Mouse (Mus musculus): ENCODE data around the gene Zc2hc1b. TPM values are rescaled to one million over a fixed set of nuclear protein-coding genes. Genes with fewer than 3 reads are reported as not detected.
A peak's percentile ranks its signal among the peaks of the same experiment; 100 is the strongest.

The Zc2hc1b gene
- polyA plus RNA-seq, 1 experiment from 2014 or later, result not detected

DNA sequence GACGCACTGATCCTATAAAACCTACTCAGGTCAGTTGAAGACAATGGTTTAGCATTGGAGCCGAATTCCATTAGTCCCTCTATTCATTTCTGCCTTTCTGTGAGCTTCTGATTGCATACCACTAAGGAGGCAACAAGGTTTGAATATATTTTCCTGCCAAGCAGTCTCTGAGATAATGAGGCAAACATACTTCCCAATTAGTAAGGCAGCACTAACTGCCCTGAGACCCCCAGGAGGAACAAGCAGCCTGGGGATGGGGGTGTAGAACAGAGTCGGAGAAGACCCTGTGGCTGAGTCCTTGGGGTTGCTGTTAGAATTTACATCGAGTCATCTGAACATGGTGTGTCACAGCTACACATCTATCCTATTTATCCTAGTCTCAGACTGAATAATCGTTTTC is 22.4 kb downstream of the Zc2hc1b start:
- Histone ChIP-seq H3K4me3 (ENCODE audit: low read length) (no peak overlapping the region), H3K27ac (ENCODE audit: low read length) (no peak overlapping the region), H3K27me3 (replicated peaks; ENCODE audit: control insufficient read depth, insufficient read depth, low read length) (no peaks in the 10 kb centered on the region), H3K36me3 (ENCODE audit: control insufficient read depth, insufficient read depth, low read length) (no peaks in the 10 kb centered on the region), H3K9me3 (ENCODE audit: control insufficient read depth, low read length) (no peaks in the 10 kb centered on the region; the same call in 1 of the 2 replicates), H3K9ac (ENCODE audit: low read depth, low read length) (no peak overlapping the region), H3K4me1 (ENCODE audit: control insufficient read depth, insufficient read depth, low read length) (no peaks in the 10 kb centered on the region), H3K4me2 (ENCODE audit: low read depth, low read length) (no peak overlapping the region)
- WGBS, result 87% methylated on average over 5 of the region's 5 CpGs
- ATAC-seq, result no peak

DNA sequence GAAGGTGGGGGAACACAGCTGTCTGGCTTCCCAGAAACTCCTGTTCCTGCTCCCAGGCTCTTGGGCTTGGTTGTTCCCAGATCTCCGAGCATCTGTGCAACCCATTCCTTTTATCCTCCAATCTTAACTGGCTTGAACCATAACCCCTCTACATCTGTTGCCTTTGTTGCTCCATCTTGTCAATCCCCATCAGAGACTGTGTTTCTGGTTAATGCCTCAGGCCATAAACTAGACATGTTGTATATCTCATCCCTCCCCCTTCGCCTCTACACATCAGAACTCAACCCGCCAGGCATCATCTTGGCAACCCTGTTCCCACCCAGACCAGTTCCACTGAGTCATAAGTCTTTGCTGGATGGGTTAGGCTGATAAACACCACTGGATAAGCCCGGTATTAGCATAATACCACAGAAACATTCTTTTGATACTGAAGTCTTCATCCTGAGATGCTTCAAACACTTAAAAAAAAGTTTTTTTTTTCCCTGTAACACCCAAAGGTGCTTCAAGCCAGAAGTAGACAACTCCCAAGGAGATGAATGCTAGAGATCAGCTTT is 24.9 kb downstream of the Zc2hc1b start:
- no peaks in the 10 kb centered on the region; the same call in 1 of the 2 replicates for H3K9me3 ChIP-seq (ENCODE audit: control insufficient read depth, low read length)
- no peaks in the 10 kb centered on the region for H3K36me3 ChIP-seq (ENCODE audit: control insufficient read depth, insufficient read depth, low read length)
- H3K4me2 ChIP-seq (ENCODE audit: low read depth, low read length), result no peak overlapping the region
- no peak overlapping the region for H3K4me3 ChIP-seq (ENCODE audit: low read length)
- no peak overlapping the region for H3K9ac ChIP-seq (ENCODE audit: low read depth, low read length)
- ATAC-seq, result no peak
- H3K4me1 ChIP-seq (ENCODE audit: control insufficient read depth, insufficient read depth, low read length), result no peaks in the 10 kb centered on the region
- WGBS, result 81% methylated on average over 4 of the region's 4 CpGs
- H3K27ac ChIP-seq (ENCODE audit: low read length), result no peak overlapping the region
- H3K27me3 ChIP-seq (replicated peaks; ENCODE audit: control insufficient read depth, insufficient read depth, low read length), result no peaks in the 10 kb centered on the region

DNA sequence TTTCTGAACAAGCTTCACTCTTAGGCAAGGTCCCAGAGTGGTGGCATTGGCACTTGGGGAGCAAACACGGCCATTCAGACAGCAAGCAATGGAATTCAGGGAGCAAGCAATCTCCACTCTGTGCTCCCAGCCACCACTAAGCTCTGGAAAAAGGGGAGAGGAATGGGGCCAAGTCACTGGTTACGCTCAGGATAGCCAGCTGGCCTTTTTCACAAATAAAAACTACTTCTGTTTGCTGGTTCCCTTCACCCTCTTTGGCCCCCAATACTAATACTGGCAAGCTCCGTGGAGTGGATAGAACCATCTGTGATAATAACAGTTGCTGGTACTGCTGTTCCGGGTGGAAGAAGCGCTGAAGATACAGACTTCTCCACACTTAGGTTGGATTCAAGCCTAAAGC is 26.5 kb downstream of the Zc2hc1b start:
- no peak overlapping the region for H3K4me3 ChIP-seq (ENCODE audit: low read length)
- 50% methylated on average over 5 of the region's 5 CpGs for WGBS
- H3K9me3 ChIP-seq (ENCODE audit: control insufficient read depth, low read length), result no peaks in the 10 kb centered on the region
- H3K27ac ChIP-seq (ENCODE audit: low read length), result peak overlapping the region; percentile 11; the same call in 1 of the 2 replicates
- H3K27me3 ChIP-seq (replicated peaks; ENCODE audit: control insufficient read depth, insufficient read depth, low read length), result no peaks in the 10 kb centered on the region
- no peak for ATAC-seq
- H3K4me1 ChIP-seq (ENCODE audit: control insufficient read depth, insufficient read depth, low read length), result no peaks in the 10 kb centered on the region
- no peak overlapping the region for H3K9ac ChIP-seq (ENCODE audit: low read depth, low read length)
- H3K36me3 ChIP-seq (ENCODE audit: control insufficient read depth, insufficient read depth, low read length), result no peaks in the 10 kb centered on the region
- no peak overlapping the region for H3K4me2 ChIP-seq (ENCODE audit: low read depth, low read length)

DNA sequence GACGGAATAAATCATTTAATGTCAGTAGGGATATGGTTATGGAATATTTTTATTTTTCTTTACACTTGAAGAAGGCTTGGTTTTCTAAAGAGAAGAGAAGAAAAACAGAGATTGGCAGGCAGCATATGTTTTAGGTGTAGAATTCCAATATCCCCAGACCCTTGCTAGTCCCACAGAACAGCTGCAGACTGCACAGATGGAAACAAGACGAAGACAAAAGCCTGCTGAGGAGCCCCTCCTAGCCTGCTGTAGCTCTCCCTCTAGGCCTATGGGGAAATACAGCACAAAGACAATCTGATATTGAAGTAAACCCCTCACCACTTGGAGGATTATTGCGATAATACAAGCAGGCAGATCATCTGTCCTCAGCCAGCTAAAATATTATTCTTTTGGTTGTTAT is 27.4 kb downstream of the Zc2hc1b start:
- 72% methylated on average over 3 of the region's 3 CpGs for WGBS

DNA sequence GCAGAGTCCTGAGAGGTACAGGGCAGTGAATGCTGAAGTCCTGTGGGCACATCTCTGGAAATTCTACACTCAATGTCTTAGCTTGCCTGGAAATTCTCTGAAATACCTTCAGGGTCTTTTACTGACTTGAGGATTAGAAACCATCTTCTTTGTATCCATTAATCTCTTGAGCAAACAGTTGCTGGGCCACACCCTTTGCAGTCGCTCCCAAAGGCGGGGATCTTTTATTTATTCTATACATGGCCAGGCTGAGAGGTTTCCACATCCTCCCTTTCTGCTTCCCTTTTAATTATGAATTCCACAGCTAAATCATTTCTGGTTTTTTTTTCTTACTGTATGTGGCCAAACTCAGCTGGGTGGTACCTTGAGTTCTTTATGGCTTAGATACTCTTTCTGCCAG is 37.4 kb downstream of the Zc2hc1b start:
- Histone ChIP-seq H3K9ac (ENCODE audit: low read depth, low read length) (no peak overlapping the region), H3K4me3 (ENCODE audit: low read length) (no peak overlapping the region), H3K4me2 (ENCODE audit: low read depth, low read length) (no peak overlapping the region), H3K36me3 (ENCODE audit: control insufficient read depth, insufficient read depth, low read length) (no peaks in the 10 kb centered on the region), H3K9me3 (ENCODE audit: control insufficient read depth, low read length) (no peaks in the 10 kb centered on the region), H3K27me3 (replicated peaks; ENCODE audit: control insufficient read depth, insufficient read depth, low read length) (no peaks in the 10 kb centered on the region), H3K27ac (ENCODE audit: low read length) (no peak overlapping the region), H3K4me1 (ENCODE audit: control insufficient read depth, insufficient read depth, low read length) (peaks cover 4% of the 10 kb centered on the region)
- ATAC-seq, result no peak
- WGBS, result 39% methylated on average over 2 of the region's 2 CpGs

More for the DNA sequence above, 27.4 kb downstream of the Zc2hc1b start:
- Histone ChIP-seq H3K4me3 (ENCODE audit: low read length) (no peak overlapping the region), H3K27ac (ENCODE audit: low read length) (no peak overlapping the region), H3K9ac (ENCODE audit: low read depth, low read length) (no peak overlapping the region), H3K27me3 (replicated peaks; ENCODE audit: control insufficient read depth, insufficient read depth, low read length) (no peaks in the 10 kb centered on the region), H3K4me1 (ENCODE audit: control insufficient read depth, insufficient read depth, low read length) (no peaks in the 10 kb centered on the region), H3K4me2 (ENCODE audit: low read depth, low read length) (no peak overlapping the region), H3K9me3 (ENCODE audit: control insufficient read depth, low read length) (no peaks in the 10 kb centered on the region), H3K36me3 (ENCODE audit: control insufficient read depth, insufficient read depth, low read length) (no peaks in the 10 kb centered on the region)
- no peak for ATAC-seq

DNA sequence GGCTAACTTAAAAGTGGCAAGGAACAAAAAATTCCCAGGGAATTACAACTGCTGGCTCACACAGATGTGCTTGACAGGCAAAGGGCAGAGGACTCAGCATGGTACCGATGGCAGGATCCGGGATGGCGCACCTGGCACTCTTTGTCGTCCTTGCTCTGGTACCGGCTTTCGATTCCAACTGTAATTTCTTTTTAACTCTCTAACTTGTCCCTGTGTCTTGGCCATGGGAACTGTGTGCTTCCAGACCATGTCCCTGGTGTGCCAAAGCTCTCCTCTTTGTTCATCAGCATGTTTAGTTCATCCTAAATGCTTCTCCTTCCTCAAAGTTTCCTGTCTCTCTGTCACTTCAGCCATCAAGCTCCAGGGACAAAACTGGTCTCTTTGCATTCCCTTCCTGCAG is 39.9 kb downstream of the Zc2hc1b start:
- no peak overlapping the region for H3K4me2 ChIP-seq (ENCODE audit: low read depth, low read length)
- H3K36me3 ChIP-seq (ENCODE audit: control insufficient read depth, insufficient read depth, low read length), result no peaks in the 10 kb centered on the region
- no peak overlapping the region for H3K4me3 ChIP-seq (ENCODE audit: low read length)
- no peaks in the 10 kb centered on the region for H3K9me3 ChIP-seq (ENCODE audit: control insufficient read depth, low read length)
- H3K9ac ChIP-seq (ENCODE audit: low read depth, low read length), result no peak overlapping the region
- H3K27ac ChIP-seq (ENCODE audit: low read length), result no peak overlapping the region
- H3K4me1 ChIP-seq (ENCODE audit: control insufficient read depth, insufficient read depth, low read length), result peaks cover 4% of the 10 kb centered on the region
- WGBS, result 92% methylated on average over 6 of the region's 6 CpGs
- no peak for ATAC-seq
- no peaks in the 10 kb centered on the region for H3K27me3 ChIP-seq (replicated peaks; ENCODE audit: control insufficient read depth, insufficient read depth, low read length)

DNA sequence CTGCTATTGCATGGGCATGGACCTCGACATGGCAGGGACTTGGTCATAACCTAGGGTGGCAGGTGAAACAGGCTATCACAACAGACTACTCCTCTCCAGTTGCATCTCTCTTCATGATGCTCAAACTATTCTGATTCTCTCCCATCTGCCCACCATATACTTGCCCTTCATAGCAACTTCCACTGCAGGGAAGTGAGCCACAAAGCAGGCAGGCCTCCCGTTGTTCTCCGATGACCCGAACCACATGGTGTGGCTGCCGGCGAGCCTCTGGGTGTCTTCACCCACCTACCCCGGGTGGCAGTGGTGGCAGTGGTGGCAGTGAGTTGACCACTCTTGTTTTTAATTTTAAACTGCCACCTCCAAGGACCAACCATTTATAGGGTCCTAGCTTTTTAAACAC is 42.1 kb downstream of the Zc2hc1b start:
- no peak overlapping the region for H3K9ac ChIP-seq (ENCODE audit: low read depth, low read length)
- ATAC-seq, result no peak
- H3K36me3 ChIP-seq (ENCODE audit: control insufficient read depth, insufficient read depth, low read length), result no peaks in the 10 kb centered on the region
- WGBS, result 90% methylated on average over 7 of the region's 7 CpGs
- H3K27me3 ChIP-seq (replicated peaks; ENCODE audit: control insufficient read depth, insufficient read depth, low read length), result no peaks in the 10 kb centered on the region
- H3K4me3 ChIP-seq (ENCODE audit: low read length), result no peak overlapping the region
- peaks cover 4% of the 10 kb centered on the region for H3K4me1 ChIP-seq (ENCODE audit: control insufficient read depth, insufficient read depth, low read length)
- H3K27ac ChIP-seq (ENCODE audit: low read length), result no peak overlapping the region
- H3K4me2 ChIP-seq (ENCODE audit: low read depth, low read length), result no peak overlapping the region
- H3K9me3 ChIP-seq (ENCODE audit: control insufficient read depth, low read length), result no peaks in the 10 kb centered on the region

DNA sequence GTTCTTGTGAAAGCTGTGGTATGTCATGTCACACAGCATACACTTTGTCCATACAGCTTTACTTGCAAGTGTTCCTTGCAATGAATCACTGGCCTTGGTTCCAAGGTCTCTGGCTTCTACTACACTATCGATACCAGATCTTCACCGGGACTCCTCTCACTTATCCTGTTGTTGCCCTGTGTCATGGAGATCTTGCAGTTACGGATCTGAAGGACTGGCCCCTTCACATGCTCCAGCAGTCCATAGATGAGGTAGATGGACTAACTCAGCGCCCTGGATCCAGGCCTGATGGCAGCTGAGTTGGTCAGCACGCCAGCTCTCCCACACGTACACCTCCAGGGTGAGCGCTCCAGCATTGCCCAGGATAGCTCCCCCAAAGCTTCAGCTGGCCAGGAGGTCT is 42.5 kb downstream of the Zc2hc1b start:
- Histone ChIP-seq H3K9me3 (ENCODE audit: control insufficient read depth, low read length) (no peaks in the 10 kb centered on the region), H3K27me3 (replicated peaks; ENCODE audit: control insufficient read depth, insufficient read depth, low read length) (no peaks in the 10 kb centered on the region), H3K36me3 (ENCODE audit: control insufficient read depth, insufficient read depth, low read length) (no peaks in the 10 kb centered on the region), H3K4me1 (ENCODE audit: control insufficient read depth, insufficient read depth, low read length) (peaks cover 4% of the 10 kb centered on the region), H3K4me3 (ENCODE audit: low read length) (no peak overlapping the region), H3K27ac (ENCODE audit: low read length) (no peak overlapping the region), H3K9ac (ENCODE audit: low read depth, low read length) (no peak overlapping the region), H3K4me2 (ENCODE audit: low read depth, low read length) (no peak overlapping the region)
- 95% methylated on average over 7 of the region's 7 CpGs for WGBS
- no peak for ATAC-seq

DNA sequence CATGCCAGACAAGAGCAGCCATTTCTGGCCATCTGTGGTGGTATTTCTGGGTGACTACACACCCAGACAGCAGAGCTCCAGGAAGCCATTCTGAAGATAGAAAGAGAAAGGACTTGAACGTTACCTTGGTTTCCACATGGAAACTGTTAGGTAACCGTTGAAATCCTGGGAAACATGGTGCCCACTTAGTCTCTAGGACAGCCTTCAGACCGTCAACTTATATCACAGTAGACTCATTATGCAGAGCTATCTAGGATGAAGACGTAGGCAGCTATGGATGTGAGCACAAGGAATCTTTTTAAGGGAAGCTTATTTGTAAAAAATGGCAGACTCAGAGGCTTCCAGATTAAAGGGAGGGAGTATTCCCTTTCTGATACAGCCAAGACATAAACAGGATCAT is 44.0 kb downstream of the Zc2hc1b start:
- H3K27ac ChIP-seq (ENCODE audit: low read length), result no peak overlapping the region
- no peaks in the 10 kb centered on the region for H3K4me1 ChIP-seq (ENCODE audit: control insufficient read depth, insufficient read depth, low read length)
- H3K36me3 ChIP-seq (ENCODE audit: control insufficient read depth, insufficient read depth, low read length), result peaks cover 2% of the 10 kb centered on the region; the same call in 1 of the 2 replicates
- H3K4me3 ChIP-seq (ENCODE audit: low read length), result no peak overlapping the region
- no peak overlapping the region for H3K4me2 ChIP-seq (ENCODE audit: low read depth, low read length)
- no peaks in the 10 kb centered on the region for H3K27me3 ChIP-seq (replicated peaks; ENCODE audit: control insufficient read depth, insufficient read depth, low read length)
- 93% methylated on average over 4 of the region's 4 CpGs for WGBS
- ATAC-seq, result no peak
- no peak overlapping the region for H3K9ac ChIP-seq (ENCODE audit: low read depth, low read length)
- H3K9me3 ChIP-seq (ENCODE audit: control insufficient read depth, low read length), result no peaks in the 10 kb centered on the region

DNA sequence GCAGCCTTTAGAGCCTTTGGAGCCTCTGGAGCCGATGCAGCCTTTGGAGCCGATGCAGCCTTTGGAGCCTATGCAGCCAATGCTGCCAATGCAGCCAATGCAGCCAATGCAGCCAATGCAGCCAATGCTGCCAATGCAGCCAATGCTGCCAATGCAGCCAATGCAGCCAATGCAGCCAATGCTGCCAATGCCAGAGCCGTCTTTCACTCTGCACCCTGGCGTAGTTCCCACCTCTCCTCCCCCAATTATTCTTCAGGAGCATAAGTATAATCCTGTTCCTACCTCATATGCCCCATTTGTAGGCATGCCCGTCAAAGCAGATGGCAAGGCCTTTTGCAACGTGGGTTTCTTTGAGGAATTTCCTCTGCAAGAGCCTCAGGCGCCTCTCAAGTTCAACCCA is 49.9 kb downstream of the Zc2hc1b start:
- Histone ChIP-seq H3K36me3 (ENCODE audit: control insufficient read depth, insufficient read depth, low read length) (peaks cover 8% of the 10 kb centered on the region), H3K27ac (ENCODE audit: low read length) (no peak overlapping the region), H3K4me1 (ENCODE audit: control insufficient read depth, insufficient read depth, low read length) (no peaks in the 10 kb centered on the region), H3K9ac (ENCODE audit: low read depth, low read length) (no peak overlapping the region), H3K4me3 (ENCODE audit: low read length) (no peak overlapping the region), H3K9me3 (ENCODE audit: control insufficient read depth, low read length) (no peaks in the 10 kb centered on the region), H3K4me2 (ENCODE audit: low read depth, low read length) (no peak overlapping the region), H3K27me3 (replicated peaks; ENCODE audit: control insufficient read depth, insufficient read depth, low read length) (no peaks in the 10 kb centered on the region)
- WGBS, result 90% methylated on average over 7 of the region's 7 CpGs
- no peak for ATAC-seq
